Mouse (Mus musculus): ENCODE data around the gene Stx1b. TPM values are rescaled to one million over a fixed set of nuclear protein-coding genes. Genes with fewer than 3 reads are reported as not detected.

The Stx1b gene
- 2.3 and 2.4 TPM in 2 replicates for polyA plus RNA-seq (2012; rRNA removed)

DNA sequence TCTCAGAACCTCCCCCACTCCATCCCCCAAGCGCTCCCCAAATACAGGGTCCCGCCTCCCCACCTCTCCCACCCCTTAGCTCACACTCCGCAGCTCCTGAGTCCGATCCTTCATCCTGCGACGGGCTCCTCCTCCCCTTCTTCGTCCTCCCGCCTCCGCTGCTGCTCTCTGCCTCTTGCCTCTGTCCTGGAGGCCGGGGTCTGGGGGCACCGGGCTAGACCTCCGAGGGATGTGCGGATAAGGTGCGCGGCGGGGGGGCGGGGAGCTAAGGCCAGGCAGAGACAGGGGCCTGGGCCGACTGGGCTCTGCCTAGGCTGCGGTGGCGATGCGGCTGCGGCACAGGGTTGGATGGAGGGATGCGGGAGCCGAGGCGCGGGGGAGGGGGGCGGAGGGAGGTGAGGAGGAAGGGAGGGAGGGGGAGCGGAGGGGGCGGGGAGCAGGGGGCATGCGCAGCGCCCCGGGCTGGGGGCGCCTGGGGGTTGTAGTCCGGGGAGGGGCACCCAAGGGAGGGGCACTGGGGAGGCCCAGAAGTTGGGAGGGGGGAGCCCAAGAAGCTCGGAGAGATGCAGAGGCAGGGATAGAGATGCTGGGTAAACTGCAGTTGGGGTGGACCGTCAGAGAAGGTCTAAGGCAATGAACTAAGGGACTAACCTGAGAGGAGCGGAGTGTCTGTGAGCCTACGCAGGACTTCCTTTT is at the start of gene Stx1b, which contains the start of gene Stx4a:
Stx1b (minus strand) TSS at position 374 of the 696 bp plus-strand sequence.
Stx4a (plus strand) TSS at position 119 of the 696 bp plus-strand sequence.
- Histone ChIP-seq H3K27ac (ENCODE audit: insufficient read depth, low read depth, low read length) (no peak within 1 kb of the TSS), H3K36me3 (ENCODE audit: control insufficient read depth, insufficient read depth, low read length) (no peaks in the 10 kb centered on the region), H3K27me3 (replicated peaks; ENCODE audit: control insufficient read depth, insufficient read depth, low read length) (no peaks in the 10 kb centered on the region), H3K4me3 (ENCODE audit: insufficient read depth, low read depth, low read length) (peak within 1 kb of the TSS; percentile 33), H3K4me1 (ENCODE audit: control insufficient read depth, insufficient read depth, low read length) (no peaks in the 10 kb centered on the region)
- no peak for DNase-seq
- 12% methylated on average over 35 of the region's 38 CpGs for WGBS
- no peak for TF ChIP-seq POLR2A (IDR thresholded peaks at IDR 0.05; ENCODE audit: low read depth, low read length)
- TF ChIP-seq CTCF (conservative IDR thresholded peaks at IDR 0.05; ENCODE audit: insufficient read depth, insufficient read length, low read depth, low read length): no peak

DNA sequence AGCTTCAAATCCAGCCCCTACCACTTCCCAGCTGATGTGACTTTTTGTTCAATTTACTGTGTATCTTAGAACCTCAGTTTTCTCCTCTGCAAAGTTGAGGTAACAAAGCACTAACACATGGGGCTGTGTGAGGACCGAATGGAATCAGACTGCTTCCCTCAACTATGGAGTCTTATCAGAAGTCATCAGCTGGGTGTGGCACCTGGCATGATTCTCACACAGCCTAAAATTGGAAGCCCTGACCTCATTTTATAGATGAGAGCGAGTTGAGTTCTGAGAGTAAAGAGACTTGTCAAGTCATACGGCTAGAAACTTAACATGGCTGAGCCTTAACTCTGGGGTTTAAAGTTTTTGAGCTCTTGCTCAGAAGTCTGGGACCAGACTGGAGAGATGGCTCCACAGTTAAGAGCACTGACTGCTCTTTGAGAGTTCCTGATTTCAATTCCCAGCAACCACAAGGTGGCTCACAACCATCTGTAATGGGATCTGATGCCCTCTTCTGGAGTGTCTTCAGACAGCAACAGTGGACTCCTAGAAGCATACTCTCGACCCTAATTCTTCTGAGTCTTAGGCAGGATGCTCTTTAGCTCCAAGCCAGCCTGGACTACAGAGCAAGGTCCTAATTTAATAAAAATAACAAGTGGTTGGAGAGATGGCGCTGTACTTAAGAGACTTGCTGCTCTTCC is 45.9 kb upstream of the Stx1b start:
- Histone ChIP-seq H3K27me3 (replicated peaks; ENCODE audit: control insufficient read depth, insufficient read depth, low read length) (no peaks in the 10 kb centered on the region), H3K4me3 (ENCODE audit: insufficient read depth, low read depth, low read length) (no peak overlapping the region), H3K36me3 (ENCODE audit: control insufficient read depth, insufficient read depth, low read length) (no peaks in the 10 kb centered on the region), H3K4me1 (ENCODE audit: control insufficient read depth, insufficient read depth, low read length) (peaks cover 5% of the 10 kb centered on the region; the same call in 1 of the 2 replicates), H3K27ac (ENCODE audit: insufficient read depth, low read depth, low read length) (no peak overlapping the region)
- WGBS: 89% methylated on average over 5 of the region's 5 CpGs
- no peak for DNase-seq
- TF ChIP-seq POLR2A (IDR thresholded peaks at IDR 0.05; ENCODE audit: low read depth, low read length) (no peak), CTCF (conservative IDR thresholded peaks at IDR 0.05; ENCODE audit: insufficient read depth, insufficient read length, low read depth, low read length) (0 out of 2 replicates have a peak, but pooled peaks have one; percentile 22)

DNA sequence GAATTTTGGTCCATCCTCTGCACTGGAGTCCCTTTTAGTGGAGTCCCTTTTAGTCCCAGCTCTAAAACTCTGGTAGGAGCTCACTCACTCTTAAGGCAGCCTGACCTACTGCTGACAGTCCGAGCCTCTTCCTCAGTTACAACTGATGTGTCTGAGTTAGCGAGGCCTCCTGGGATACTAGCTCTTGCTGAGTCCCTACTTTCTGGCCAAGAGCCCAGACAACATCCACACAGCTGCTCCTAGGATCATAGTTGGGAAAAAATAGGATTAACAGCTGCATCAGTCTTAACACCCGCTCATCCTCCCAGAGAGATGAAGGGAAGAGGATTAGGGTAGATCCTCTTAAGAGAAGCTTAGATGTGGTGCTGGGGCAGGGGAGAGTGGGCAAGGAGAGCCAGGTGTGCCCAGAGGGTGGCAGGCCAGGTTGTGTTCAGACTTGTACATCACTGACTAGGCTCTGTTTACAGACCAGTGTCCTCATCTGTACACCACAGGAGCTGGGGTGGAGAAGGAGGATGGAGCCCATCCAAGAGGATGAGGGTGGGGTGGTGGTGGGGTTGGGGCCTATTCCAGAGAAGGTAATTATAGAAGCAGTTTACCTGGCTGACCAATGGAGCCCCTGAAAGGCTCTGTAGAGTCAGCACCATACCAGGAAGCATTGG is 44.9 kb upstream of the Stx1b start:
- Histone ChIP-seq H3K27ac (ENCODE audit: insufficient read depth, low read depth, low read length) (no peak overlapping the region), H3K4me3 (ENCODE audit: insufficient read depth, low read depth, low read length) (no peak overlapping the region), H3K36me3 (ENCODE audit: control insufficient read depth, insufficient read depth, low read length) (no peaks in the 10 kb centered on the region), H3K4me1 (ENCODE audit: control insufficient read depth, insufficient read depth, low read length) (no peaks in the 10 kb centered on the region; the same call in 1 of the 2 replicates), H3K27me3 (replicated peaks; ENCODE audit: control insufficient read depth, insufficient read depth, low read length) (no peaks in the 10 kb centered on the region)
- 78% methylated on average over 3 of the region's 3 CpGs for WGBS
- no peak for TF ChIP-seq CTCF (conservative IDR thresholded peaks at IDR 0.05; ENCODE audit: insufficient read depth, insufficient read length, low read depth, low read length)
- no peak for TF ChIP-seq POLR2A (IDR thresholded peaks at IDR 0.05; ENCODE audit: low read depth, low read length)
- no peak for DNase-seq

DNA sequence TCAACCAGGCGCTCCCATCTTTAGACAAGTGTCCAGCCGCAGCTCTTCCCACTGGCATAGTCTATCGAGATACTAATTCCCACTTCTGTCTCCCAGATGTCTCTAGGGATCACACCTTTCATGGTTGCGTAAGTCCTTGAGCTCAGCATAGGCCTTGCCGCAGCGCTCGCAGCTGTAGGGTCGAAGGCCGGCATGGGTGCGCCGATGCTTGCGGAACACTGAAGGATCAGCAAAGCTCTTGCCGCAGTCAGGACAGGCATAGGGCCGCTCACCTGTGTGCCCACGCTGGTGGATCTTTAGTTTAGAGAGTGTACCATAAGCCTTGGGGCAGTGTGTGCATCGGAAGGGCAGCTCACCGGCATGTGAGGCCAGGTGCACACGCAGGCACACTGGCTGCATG is 43.3 kb upstream of the Stx1b start:
- WGBS: 96% methylated on average over 18 of the region's 18 CpGs
- Histone ChIP-seq H3K27me3 (replicated peaks; ENCODE audit: control insufficient read depth, insufficient read depth, low read length) (no peaks in the 10 kb centered on the region), H3K4me1 (ENCODE audit: control insufficient read depth, insufficient read depth, low read length) (no peaks in the 10 kb centered on the region), H3K36me3 (ENCODE audit: control insufficient read depth, insufficient read depth, low read length) (no peaks in the 10 kb centered on the region), H3K4me3 (ENCODE audit: insufficient read depth, low read depth, low read length) (no peak overlapping the region), H3K27ac (ENCODE audit: insufficient read depth, low read depth, low read length) (no peak overlapping the region)
- no peak for DNase-seq
- TF ChIP-seq CTCF (conservative IDR thresholded peaks at IDR 0.05; ENCODE audit: insufficient read depth, insufficient read length, low read depth, low read length) (no peak), POLR2A (IDR thresholded peaks at IDR 0.05; ENCODE audit: low read depth, low read length) (no peak)

DNA sequence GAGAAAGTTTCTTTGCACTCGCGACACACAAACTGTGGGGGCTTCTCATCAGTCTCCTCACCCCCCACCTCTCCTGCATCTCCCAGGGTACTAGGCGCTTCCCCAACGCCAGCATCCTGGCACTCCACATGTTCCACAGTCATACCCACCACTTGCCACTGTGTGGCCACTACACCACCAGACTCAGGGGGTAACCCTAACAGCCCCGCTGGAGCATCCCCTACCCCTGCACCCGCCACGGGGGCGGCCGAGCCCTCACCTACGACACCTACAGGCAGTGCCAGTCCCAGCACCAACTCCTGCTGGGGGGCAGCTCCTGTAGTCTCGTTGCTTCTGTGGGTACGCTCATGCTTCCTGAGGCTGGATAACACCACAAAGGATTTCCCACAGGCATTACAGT is 42.1 kb upstream of the Stx1b start:
- no peaks in the 10 kb centered on the region for H3K36me3 ChIP-seq (ENCODE audit: control insufficient read depth, insufficient read depth, low read length)
- WGBS: 95% methylated on average over 12 of the region's 12 CpGs
- H3K4me3 ChIP-seq (ENCODE audit: insufficient read depth, low read depth, low read length): no peak overlapping the region
- H3K27ac ChIP-seq (ENCODE audit: insufficient read depth, low read depth, low read length): no peak overlapping the region
- no peak for TF ChIP-seq CTCF (conservative IDR thresholded peaks at IDR 0.05; ENCODE audit: insufficient read depth, insufficient read length, low read depth, low read length)
- TF ChIP-seq POLR2A (IDR thresholded peaks at IDR 0.05; ENCODE audit: low read depth, low read length): no peak
- no peak for DNase-seq
- no peaks in the 10 kb centered on the region for H3K4me1 ChIP-seq (ENCODE audit: control insufficient read depth, insufficient read depth, low read length)
- H3K27me3 ChIP-seq (replicated peaks; ENCODE audit: control insufficient read depth, insufficient read depth, low read length): no peaks in the 10 kb centered on the region

DNA sequence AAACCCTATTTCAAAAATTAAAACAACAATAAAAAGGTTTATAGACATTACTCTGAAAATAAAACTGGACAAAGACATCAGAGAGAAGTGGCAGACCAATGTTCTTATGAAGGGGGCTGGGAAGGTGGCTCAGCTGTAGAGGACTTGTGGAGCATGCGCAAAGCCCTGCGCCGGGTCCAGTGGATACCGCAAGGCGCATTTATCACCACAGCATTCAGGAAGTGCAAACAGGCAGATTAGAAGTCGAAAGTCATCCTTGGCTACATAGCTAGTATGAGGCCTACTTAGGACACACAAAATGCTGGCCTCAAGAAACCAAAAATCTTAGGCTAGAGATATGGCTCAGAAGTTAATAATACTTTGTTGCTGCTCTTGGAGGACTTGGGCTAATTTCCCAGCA is 33.9 kb upstream of the Stx1b start:
- Histone ChIP-seq H3K4me3 (ENCODE audit: insufficient read depth, low read depth, low read length) (no peak overlapping the region), H3K4me1 (ENCODE audit: control insufficient read depth, insufficient read depth, low read length) (no peaks in the 10 kb centered on the region), H3K27me3 (replicated peaks; ENCODE audit: control insufficient read depth, insufficient read depth, low read length) (no peaks in the 10 kb centered on the region), H3K36me3 (ENCODE audit: control insufficient read depth, insufficient read depth, low read length) (no peaks in the 10 kb centered on the region), H3K27ac (ENCODE audit: insufficient read depth, low read depth, low read length) (no peak overlapping the region)
- no peak for TF ChIP-seq CTCF (conservative IDR thresholded peaks at IDR 0.05; ENCODE audit: insufficient read depth, insufficient read length, low read depth, low read length)
- no peak for TF ChIP-seq POLR2A (IDR thresholded peaks at IDR 0.05; ENCODE audit: low read depth, low read length)
- WGBS: 88% methylated on average over 6 of the region's 6 CpGs
- no peak for DNase-seq

DNA sequence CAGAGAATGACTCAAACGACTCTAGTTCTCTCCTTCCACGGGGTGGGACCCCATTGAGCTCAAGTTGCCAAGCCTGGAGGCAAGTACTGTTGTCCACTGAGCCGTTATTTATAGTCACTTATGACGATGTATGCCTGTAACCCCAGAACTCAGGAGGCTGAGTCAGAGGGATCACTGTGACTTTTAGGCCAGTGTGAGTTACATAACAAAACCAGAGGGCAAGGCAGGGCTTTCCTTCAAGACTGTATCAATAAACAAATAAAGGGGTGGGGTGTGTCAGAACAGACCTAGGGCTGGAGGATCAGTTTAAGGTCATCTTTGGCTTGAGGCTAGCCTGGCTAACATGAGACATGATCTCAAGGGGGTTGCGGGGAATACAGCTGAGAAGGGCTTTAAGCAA is 26.6 kb upstream of the Stx1b start:
- Histone ChIP-seq H3K27me3 (replicated peaks; ENCODE audit: control insufficient read depth, insufficient read depth, low read length) (no peaks in the 10 kb centered on the region), H3K4me1 (ENCODE audit: control insufficient read depth, insufficient read depth, low read length) (no peaks in the 10 kb centered on the region), H3K36me3 (ENCODE audit: control insufficient read depth, insufficient read depth, low read length) (no peaks in the 10 kb centered on the region), H3K4me3 (ENCODE audit: insufficient read depth, low read depth, low read length) (no peak overlapping the region), H3K27ac (ENCODE audit: insufficient read depth, low read depth, low read length) (no peak overlapping the region)
- WGBS: 39% methylated on average over 5 of the region's 5 CpGs
- TF ChIP-seq POLR2A (IDR thresholded peaks at IDR 0.05; ENCODE audit: low read depth, low read length): no peak
- TF ChIP-seq CTCF (conservative IDR thresholded peaks at IDR 0.05; ENCODE audit: insufficient read depth, insufficient read length, low read depth, low read length): no peak
- DNase-seq: no peak
